22 mouse cellular contexts compared by ENCODE assay signal in genomic region chr11:16592766-16593165, GRCm38 (mm10).
DNase-seq lines count a peak whose midpoint lies in the region; ATAC-seq and TF ChIP-seq lines count a peak whose summit lies in the region.
"Had no signal": no experiment of that assay in that cellular context is flagged by ENCODE, and none has a peak within 500 bp of the region (broad histone marks: within the 10 kb centered on the region; RNA-seq: fewer than 3 reads in every experiment).

No protein-coding gene starts in this region.

- no peak for TF ChIP-seq CTCF in testis, adult 2 months (IDR thresholded peaks at IDR 0.05; ENCODE audit: control insufficient read depth, insufficient read depth, insufficient replicate concordance, low read depth, low read length)

- H3K4me3 ChIP-seq in hindbrain, embryonic 10.5 days, result no peak overlapping the region
- no peak overlapping the region for H3K4me3 ChIP-seq in hindbrain, embryonic 13.5 days
- peak overlapping the region; percentile 53 for H3K4me3 ChIP-seq in testis, adult 2 months (ENCODE audit: control insufficient read depth, low read depth, low read length)
- no peak overlapping the region for H3K4me3 ChIP-seq in embryonic facial prominence, embryonic 10.5 days
- H3K4me3 ChIP-seq: embryonic facial prominence, embryonic 13.5 days; erythroblast, embryonic 14.5 days; heart, embryonic 15.5 days; hindbrain, embryonic 12.5 days; intestine, embryonic 15.5 days had no signal

- TF ChIP-seq POLR2A in testis, adult 2 months (IDR thresholded peaks at IDR 0.05; ENCODE audit: control insufficient read depth, low read depth, low read length), result no peak

- H3K4me2 ChIP-seq in hindbrain, embryonic 13.5 days, result no peak overlapping the region
- H3K4me2 ChIP-seq: intestine, embryonic 15.5 days had no signal

- peak; percentile 72 for DNase-seq in heart, adult 11 months
- DNase-seq in heart, postnatal 36 days, result no peak
- DNase-seq in hindbrain, embryonic 10.5 days (ENCODE audit: low spot score), result no peak
- DNase-seq in testis, postnatal 14 days (ENCODE audit: low spot score), result no peak
- no peak for DNase-seq in embryonic facial prominence, embryonic 10.5 days (ENCODE audit: low spot score)
- no peak for DNase-seq in right cerebral cortex, adult 2 months (ENCODE audit: low spot score in 2 of 2)
- DNase-seq: adrenal gland, postnatal 10 days; adrenal gland, postnatal 36 days; cerebellum, adult 18-20 months; cerebellum, adult 9-10 months; forebrain, postnatal 0 days; gastrocnemius, postnatal 25 days; kidney, adult 11 months had no signal

- no peaks in the 10 kb centered on the region for H3K9me3 ChIP-seq in hindbrain, embryonic 10.5 days
- H3K9me3 ChIP-seq in hindbrain, embryonic 13.5 days, result no peaks in the 10 kb centered on the region
- no peaks in the 10 kb centered on the region for H3K9me3 ChIP-seq in embryonic facial prominence, embryonic 10.5 days
- H3K9me3 ChIP-seq: embryonic facial prominence, embryonic 13.5 days; heart, embryonic 15.5 days; hindbrain, embryonic 12.5 days; intestine, embryonic 15.5 days had no signal

- H3K27me3 ChIP-seq in hindbrain, embryonic 10.5 days (ENCODE audit: insufficient read depth, poor library complexity, severe bottlenecking), result no peaks in the 10 kb centered on the region
- no peaks in the 10 kb centered on the region for H3K27me3 ChIP-seq in hindbrain, embryonic 13.5 days
- no peaks in the 10 kb centered on the region for H3K27me3 ChIP-seq in testis, adult 2 months (ENCODE audit: control insufficient read depth, insufficient read depth, low read length)
- no peaks in the 10 kb centered on the region for H3K27me3 ChIP-seq in embryonic facial prominence, embryonic 10.5 days (replicated peaks; ENCODE audit: low read depth, poor library complexity, severe bottlenecking)
- H3K27me3 ChIP-seq: embryonic facial prominence, embryonic 13.5 days; heart, embryonic 15.5 days; hindbrain, embryonic 12.5 days; intestine, embryonic 15.5 days had no signal

- H3K36me3 ChIP-seq in hindbrain, embryonic 10.5 days, result no peaks in the 10 kb centered on the region
- no peaks in the 10 kb centered on the region for H3K36me3 ChIP-seq in hindbrain, embryonic 13.5 days
- H3K36me3 ChIP-seq in testis, adult 2 months (ENCODE audit: control insufficient read depth, insufficient read depth, low read length), result no peaks in the 10 kb centered on the region
- H3K36me3 ChIP-seq in embryonic facial prominence, embryonic 10.5 days (replicated peaks), result no peaks in the 10 kb centered on the region
- H3K36me3 ChIP-seq: embryonic facial prominence, embryonic 13.5 days; heart, embryonic 15.5 days; hindbrain, embryonic 12.5 days; intestine, embryonic 15.5 days had no signal

- 95% methylated on average over 5 of the region's 5 CpGs for WGBS in hindbrain, embryonic 10.5 days
- 98% methylated on average over 5 of the region's 5 CpGs for WGBS in hindbrain, embryonic 13.5 days
- 97% methylated on average over 5 of the region's 5 CpGs for WGBS in embryonic facial prominence, embryonic 10.5 days

- peaks cover 51% of the 10 kb centered on the region for H3K4me1 ChIP-seq in hindbrain, embryonic 10.5 days (replicated peaks)
- H3K4me1 ChIP-seq in hindbrain, embryonic 13.5 days (replicated peaks), result peaks cover 17% of the 10 kb centered on the region
- H3K4me1 ChIP-seq in testis, adult 2 months (ENCODE audit: control insufficient read depth, insufficient read depth, low read length), result peaks cover 18% of the 10 kb centered on the region
- H3K4me1 ChIP-seq in embryonic facial prominence, embryonic 10.5 days, result peaks cover 29% of the 10 kb centered on the region

- intact Hi-C loops in heart, postnatal 36 days (cut with DNase I), result no loop called here

- ATAC-seq in hindbrain, embryonic 13.5 days (ENCODE audit: low FRiP score), result no peak
- ATAC-seq: CD4-positive, CD25-positive, alpha-beta regulatory T cell, adult 4 months; forebrain, postnatal 0 days; hindbrain, embryonic 16.5 days had no signal

- no peak overlapping the region for H3K9ac ChIP-seq in hindbrain, embryonic 13.5 days
- H3K9ac ChIP-seq: embryonic facial prominence, embryonic 13.5 days; forebrain, postnatal 0 days; heart, embryonic 15.5 days; hindbrain, embryonic 12.5 days; intestine, embryonic 15.5 days had no signal

- peak overlapping the region; percentile 85 for H3K27ac ChIP-seq in hindbrain, embryonic 10.5 days
- no peak overlapping the region for H3K27ac ChIP-seq in hindbrain, embryonic 13.5 days
- no peak overlapping the region for H3K27ac ChIP-seq in testis, adult 2 months (ENCODE audit: control insufficient read depth, insufficient read depth, low read depth, low read length)
- H3K27ac ChIP-seq in embryonic facial prominence, embryonic 10.5 days (replicated peaks), result peak overlapping the region; percentile 82; the same call in 1 of the 2 replicates

Comparison
In these comparisons a context has a peak if more than half of its experiments do, and no peak if none do; other contexts are left out.
1. H3K27ac ChIP-seq: peak in hindbrain, embryonic 10.5 days (single experiment) and embryonic facial prominence, embryonic 10.5 days (single experiment); none in hindbrain, embryonic 13.5 days (single experiment) and testis, adult 2 months (single experiment).